Mouse (Mus musculus) spleen, adult 2 months (tissue): Measurements from ENCODE around the gene Fgf12.

Source experiments
- CTCF ChIP-seq: fragments of 200-500 bp; IDR thresholded peaks from 2 replicates; pipeline ENCODE4 v1.5.1; 2011; ENCODE audit warnings: mild to moderate bottlenecking, inconsistent platforms; ENCODE audit not compliant: insufficient read depth, insufficient read length, insufficient replicate concordance; ENCODE audit errors: extremely low read depth
- POLR2A ChIP-seq: fragments of 200-500 bp; IDR thresholded peaks from 2 replicates; pipeline ENCODE4 v1.6.1; 2011; ENCODE audit warnings: low read depth, low read length, inconsistent platforms

DNA sequence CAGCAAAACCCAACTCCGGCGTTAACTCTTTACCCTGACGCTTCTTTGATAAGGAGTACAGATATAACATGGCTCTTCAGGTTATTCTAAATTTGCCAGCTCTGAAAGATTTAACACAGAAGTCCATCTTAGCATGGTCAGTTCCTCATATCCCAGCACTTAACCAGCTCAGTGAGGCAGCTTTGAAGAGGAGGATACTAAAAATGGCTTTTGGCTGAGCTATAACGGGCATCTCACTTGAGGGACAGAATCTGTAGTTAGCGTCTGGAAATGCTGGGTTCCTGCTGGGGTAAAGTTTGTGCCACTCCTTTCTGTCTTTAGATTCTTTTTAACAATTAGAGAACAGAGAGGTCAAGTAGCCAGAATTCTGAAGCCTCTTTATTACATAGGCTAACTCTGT lies 121.1 kb downstream of the Fgf12 start:
- TF ChIP-seq CTCF (no peak), POLR2A (no peak)
